In genomic region chr9:121776511-121776910, GRCm38 (mm10) we compare ENCODE assay signal across 18 mouse cellular contexts. TPM values are rescaled to one million over a fixed set of nuclear protein-coding genes. Genes with fewer than 3 reads are reported as not detected.
A peak's percentile ranks its signal among the peaks of the same experiment; 100 is the strongest.
DNase-seq lines count a peak whose midpoint lies in the region; ATAC-seq and TF ChIP-seq lines count a peak whose summit lies in the region.
"Had no signal": no experiment of that assay in that cellular context is flagged by ENCODE, and none has a peak within 500 bp of the region (broad histone marks: within the 10 kb centered on the region; RNA-seq: fewer than 3 reads in every experiment).

No protein-coding gene starts in this region.

- DNase-seq in frontal cortex, postnatal 25 days (ENCODE audit: low spot score in 2 of 2) = no peak
- DNase-seq in heart, adult 8-10 months (ENCODE audit: low spot score) = no peak
- peak; percentile 43 for DNase-seq in 3T3-L1 (ENCODE audit: low read depth, low spot score)
- peak; percentile 84 for DNase-seq in heart, postnatal 0 days (ENCODE audit: low spot score)
- DNase-seq: cerebellum, adult 11 months; cerebellum, postnatal 25 days; kidney, adult 8-10 months; kidney, postnatal 36 days; lung, adult 18-20 months; lung, postnatal 4 days; thymus, postnatal 4 days had no signal

- H3K36me3 ChIP-seq in heart, embryonic 15.5 days = no peaks in the 10 kb centered on the region
- no peaks in the 10 kb centered on the region for H3K36me3 ChIP-seq in heart, postnatal 0 days (replicated peaks; ENCODE audit: control insufficient read depth, insufficient read depth, low read length)
- H3K36me3 ChIP-seq in forebrain, embryonic 12.5 days (replicated peaks) = no peaks in the 10 kb centered on the region
- H3K36me3 ChIP-seq: neural tube, embryonic 15.5 days had no signal

- TF ChIP-seq EP300 in heart, postnatal 0 days (IDR thresholded peaks at IDR 0.05; ENCODE audit: low read depth) = no peak

- H3K4me3 ChIP-seq in heart, embryonic 15.5 days = no peak overlapping the region
- H3K4me3 ChIP-seq in heart, postnatal 0 days (ENCODE audit: low read depth, low read length) = no peak overlapping the region
- H3K4me3 ChIP-seq in forebrain, embryonic 12.5 days (replicated peaks) = no peak overlapping the region
- H3K4me3 ChIP-seq: neural tube, embryonic 15.5 days had no signal

- peak; percentile 28 for ATAC-seq in frontal cortex, adult (ENCODE audit: low TSS enrichment)
- no peak; the same call in 1 of the 2 replicates for ATAC-seq in heart, embryonic 15.5 days (replicated peaks; ENCODE audit: insufficient number of reproducible peaks, insufficient read depth, low FRiP score, low read depth)
- ATAC-seq in heart, postnatal 0 days (ENCODE audit: insufficient read depth, low read depth) = peak; percentile 64
- ATAC-seq in forebrain, embryonic 12.5 days (ENCODE audit: low FRiP score) = no peak
- ATAC-seq: hindbrain, embryonic 16.5 days had no signal

- H3K4me2 ChIP-seq in heart, embryonic 15.5 days = peak overlapping the region; percentile 75
- H3K4me2 ChIP-seq in heart, postnatal 0 days (ENCODE audit: low read depth, low read length) = no peak overlapping the region; the same call in 1 of the 2 replicates
- no peak overlapping the region for H3K4me2 ChIP-seq in forebrain, embryonic 12.5 days
- H3K4me2 ChIP-seq: midbrain, embryonic 11.5 days; neural tube, embryonic 15.5 days had no signal

- peaks cover 34% of the 10 kb centered on the region for H3K4me1 ChIP-seq in heart, embryonic 15.5 days (replicated peaks)
- peaks cover 41% of the 10 kb centered on the region for H3K4me1 ChIP-seq in heart, postnatal 0 days (ENCODE audit: control insufficient read depth, insufficient read depth)
- H3K4me1 ChIP-seq in forebrain, embryonic 12.5 days = peaks cover 9% of the 10 kb centered on the region

- H3K9me3 ChIP-seq in heart, embryonic 15.5 days (replicated peaks) = no peaks in the 10 kb centered on the region
- H3K9me3 ChIP-seq in heart, postnatal 0 days (replicated peaks; ENCODE audit: control insufficient read depth, low read length) = no peaks in the 10 kb centered on the region
- no peaks in the 10 kb centered on the region for H3K9me3 ChIP-seq in forebrain, embryonic 12.5 days
- H3K9me3 ChIP-seq: neural tube, embryonic 15.5 days had no signal

- H3K27me3 ChIP-seq in heart, embryonic 15.5 days = peaks cover 41% of the 10 kb centered on the region
- peaks cover 19% of the 10 kb centered on the region; the same call in 1 of the 2 replicates for H3K27me3 ChIP-seq in heart, postnatal 0 days (ENCODE audit: control insufficient read depth, insufficient read depth, low read length)
- H3K27me3 ChIP-seq in forebrain, embryonic 12.5 days = peaks cover 51% of the 10 kb centered on the region

- peak overlapping the region; percentile 73 for H3K27ac ChIP-seq in heart, embryonic 15.5 days
- peak overlapping the region; percentile 82 for H3K27ac ChIP-seq in heart, postnatal 0 days (ENCODE audit: low read depth)
- H3K27ac ChIP-seq in forebrain, embryonic 12.5 days = no peak overlapping the region
- H3K27ac ChIP-seq: neural tube, embryonic 15.5 days had no signal

- no peak for TF ChIP-seq CTCF in heart, postnatal 0 days (IDR thresholded peaks at IDR 0.05; ENCODE audit: low read depth)

- no peak overlapping the region for H3K9ac ChIP-seq in heart, embryonic 15.5 days
- H3K9ac ChIP-seq in heart, postnatal 0 days (replicated peaks; ENCODE audit: low read depth, low read length) = no peak overlapping the region
- no peak overlapping the region for H3K9ac ChIP-seq in forebrain, embryonic 12.5 days
- H3K9ac ChIP-seq: neural tube, embryonic 15.5 days had no signal

- 43% methylated on average over 7 of the region's 7 CpGs for whole genome bisulfite sequencing in heart, embryonic 15.5 days
- WGBS in heart, postnatal 0 days = 31% methylated on average over 7 of the region's 7 CpGs
- 81% methylated on average over 7 of the region's 7 CpGs for WGBS in forebrain, embryonic 12.5 days

RNA-seq across cellular contexts. Expression of gene Klhl40, which starts 0.9 kb away (rescaled TPM):
- 4.5 and 5.5 TPM in 2 replicates for polyA plus RNA-seq in heart, embryonic 15.5 days (2015; fragmentation: Nextera tagmentation; extraction: Ambion mirVana)
- 10 to 100 TPM; 17.9 to 23.6 (median 20.0) TPM for total RNA-seq in heart, adult 8-10 months (2022)
- total RNA-seq in heart, postnatal 0 days (2014; rRNA removed; ENCODE audit: low replicate concordance) = 20.7 and 28.2 TPM in 2 replicates
- polyA plus RNA-seq in heart, postnatal 0 days (2015; fragmentation: Nextera tagmentation; extraction: Ambion mirVana) = 12.6 and 14.5 TPM in 2 replicates
- polyA plus RNA-seq in forebrain, embryonic 12.5 days (2016; fragmentation: Nextera tagmentation; extraction: Ambion mirVana) = 0.28 TPM in 1 of 2 replicates, not detected in the other

RNA-seq across cellular contexts. Expression of gene Hhatl, which starts 15.8 kb away (rescaled TPM):
- 17.5 and 18.3 TPM in 2 replicates for polyA plus RNA-seq in heart, embryonic 15.5 days (2015; fragmentation: Nextera tagmentation; extraction: Ambion mirVana)
- total RNA-seq in heart, adult 8-10 months (2022) = 100 to 1,000 TPM; 100 to 119 (median 118) TPM
- 62.3 and 75.4 TPM in 2 replicates for total RNA-seq in heart, postnatal 0 days (2014; rRNA removed; ENCODE audit: low replicate concordance)
- 52.7 and 53.0 TPM in 2 replicates for polyA plus RNA-seq in heart, postnatal 0 days (2015; fragmentation: Nextera tagmentation; extraction: Ambion mirVana)
- not detected in 2 replicates for polyA plus RNA-seq in forebrain, embryonic 12.5 days (2016; fragmentation: Nextera tagmentation; extraction: Ambion mirVana)
- polyA plus RNA-seq: embryonic facial prominence, embryonic 11.5 days; midbrain, embryonic 11.5 days had no signal

RNA-seq across cellular contexts. Expression of gene Zfp651, which starts 17.4 kb away (rescaled TPM):
- 18.2 and 23.0 TPM in 2 replicates for polyA plus RNA-seq in heart, embryonic 15.5 days (2015; fragmentation: Nextera tagmentation; extraction: Ambion mirVana)
- total RNA-seq in heart, adult 8-10 months (2022) = 100 to 1,000 TPM; 120 to 131 (median 129) TPM
- 34.5 and 69.3 TPM in 2 replicates for total RNA-seq in heart, postnatal 0 days (2014; rRNA removed; ENCODE audit: low replicate concordance)
- 12.1 and 13.2 TPM in 2 replicates for polyA plus RNA-seq in heart, postnatal 0 days (2015; fragmentation: Nextera tagmentation; extraction: Ambion mirVana)
- polyA plus RNA-seq in forebrain, embryonic 12.5 days (2016; fragmentation: Nextera tagmentation; extraction: Ambion mirVana) = 9.5 and 10.8 TPM in 2 replicates

RNA-seq across cellular contexts. Expression of gene Nktr, which starts 57.5 kb away (rescaled TPM):
- polyA plus RNA-seq in heart, embryonic 15.5 days (2015; fragmentation: Nextera tagmentation; extraction: Ambion mirVana) = 43.6 and 46.0 TPM in 2 replicates
- 10 to 100 TPM; 24.5 to 39.2 (median 29.8) TPM for total RNA-seq in heart, adult 8-10 months (2022)
- 44.0 and 44.8 TPM in 2 replicates for total RNA-seq in heart, postnatal 0 days (2014; rRNA removed; ENCODE audit: low replicate concordance)
- 30.2 and 31.1 TPM in 2 replicates for polyA plus RNA-seq in heart, postnatal 0 days (2015; fragmentation: Nextera tagmentation; extraction: Ambion mirVana)
- polyA plus RNA-seq in forebrain, embryonic 12.5 days (2016; fragmentation: Nextera tagmentation; extraction: Ambion mirVana) = 75.7 and 78.2 TPM in 2 replicates

Comparison
In these comparisons a context has a peak if more than half of its experiments do, and no peak if none do; other contexts are left out.
1. ATAC-seq: peak in frontal cortex, adult (single experiment) and heart, postnatal 0 days (single experiment); none in heart, embryonic 15.5 days (single experiment) and forebrain, embryonic 12.5 days (single experiment).
2. DNase-seq: peak in 3T3-L1 (single experiment) and heart, postnatal 0 days (single experiment); none in frontal cortex, postnatal 25 days (0 of 2) and heart, adult 8-10 months (single experiment).
3. RNA of gene Hhatl, which starts 15.8 kb away (polyA plus RNA-seq): 52.7 to 53.0 TPM in heart, postnatal 0 days and 17.5 to 18.3 TPM in heart, embryonic 15.5 days; not detected in forebrain, embryonic 12.5 days; every median in the first group is over 10 times any median in the second.